Mouse (Mus musculus) hindbrain, embryonic 14.5 days (tissue): ENCODE measurements around the gene Anapc11. TPM values are rescaled to one million over a fixed set of nuclear protein-coding genes. Genes with fewer than 3 reads are reported as not detected.

Experiments used
- ATAC-seq: fragments of 200-750 bp; cut with Nextera tagmentation; 2 replicates; pipeline ENCODE4 v1.8.0; 2017; ENCODE audit warnings: moderate number of reproducible peaks, mild to moderate bottlenecking, moderate TSS enrichment, moderate library complexity; ENCODE audit not compliant: low FRiP score
- DNase-seq: peaks from one replicate; pipeline ENCODE4 v3.0.0-alpha.2; 2015; ENCODE audit warnings: low spot score
- H3K27ac ChIP-seq: fragments of 300-500 bp; sonication (generic); 2 replicates; pipeline ENCODE4 v1.5.1; 2014; ENCODE audit warnings: mild to moderate bottlenecking, moderate library complexity
- H3K27me3 ChIP-seq: fragments of 300-500 bp; sonication (generic); 2 replicates; pipeline ENCODE4 v1.6.1; 2014; ENCODE audit warnings: mild to moderate bottlenecking, low read length, mixed read lengths; ENCODE audit not compliant: control insufficient read depth, insufficient read depth
- H3K36me3 ChIP-seq: fragments of 300-500 bp; sonication (generic); replicated peaks from 2 replicates; pipeline ENCODE4 v1.6.1; 2014; ENCODE audit not compliant: control insufficient read depth, insufficient read depth
- H3K4me1 ChIP-seq: fragments of 300-500 bp; sonication (generic); replicated peaks from 2 replicates; pipeline ENCODE4 v1.6.1; 2014; ENCODE audit warnings: antibody characterized with exemption, low read length, mixed read lengths; ENCODE audit not compliant: control insufficient read depth, insufficient read depth
- H3K4me2 ChIP-seq: fragments of 300-500 bp; sonication (generic); replicated peaks from 2 replicates; pipeline ENCODE4 v1.6.1; 2014; ENCODE audit warnings: mild to moderate bottlenecking, moderate library complexity
- H3K4me3 ChIP-seq: fragments of 300-500 bp; sonication (generic); replicated peaks from 2 replicates; pipeline ENCODE4 v1.5.1; 2014; ENCODE audit warnings: mild to moderate bottlenecking, low read length
- H3K9ac ChIP-seq: fragments of 300-500 bp; sonication (generic); 2 replicates; pipeline ENCODE4 v1.6.1; 2014
- H3K9me3 ChIP-seq: fragments of 300-500 bp; sonication (generic); 2 replicates; pipeline ENCODE4 v1.6.1; 2016; ENCODE audit warnings: low read length; ENCODE audit not compliant: control insufficient read depth
- WGBS: fragments of 180-500 bp; shearing (Covaris S2); extraction: QIAGEN DNeasy Blood & Tissue Kit; methylation state at CpG from one replicate; pipeline ENCODE4 v1.1.7; 2014; 5-methylcytosine and 5-hydroxymethylcytosine counted together
- polyA plus RNA-seq: library from polyadenylated mRNA; unstranded; fragments of >200 nt; fragmentation: Nextera tagmentation; extraction: Ambion mirVana; gene quantifications from 2 replicates; pipeline ENCODE4 v1.2.1, GENCODE M21; 2014

The Anapc11 gene
- polyA plus RNA-seq, 1 experiment from 2014 or later: 229 TPM

DNA sequence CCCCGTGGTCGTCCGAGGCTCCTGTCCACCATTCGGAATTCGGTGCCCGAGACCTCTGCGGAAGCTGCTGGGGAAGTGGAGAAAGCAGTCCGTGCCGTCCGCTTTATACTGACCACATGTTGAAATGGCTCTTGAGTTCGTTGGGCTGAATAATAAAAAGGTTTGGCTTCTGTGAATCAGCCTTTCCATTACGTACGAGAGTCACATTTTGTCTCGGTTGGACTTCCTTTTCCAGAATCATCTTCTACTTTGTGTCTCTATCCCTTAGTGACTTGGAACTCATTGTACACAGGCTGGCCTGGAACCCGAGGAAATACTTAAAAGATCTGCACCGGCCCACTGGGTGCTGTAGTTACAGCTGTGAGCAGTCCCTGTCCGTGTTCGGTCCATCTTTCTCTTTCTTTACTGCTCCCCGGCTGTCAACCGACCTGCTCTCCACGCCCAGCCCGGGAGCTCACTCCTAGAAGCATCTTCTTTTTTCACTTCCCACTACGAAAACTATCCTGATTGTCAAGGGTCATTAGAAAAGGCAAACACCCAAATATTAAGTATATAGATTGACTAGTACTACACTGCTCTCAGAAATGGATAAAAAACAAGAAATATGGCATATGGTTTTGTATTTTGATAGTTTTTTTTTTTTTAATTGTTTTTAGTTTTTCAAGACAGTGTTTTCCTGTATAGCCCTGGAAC lies 24.5 kb upstream of the Anapc11 start:
- H3K9me3 ChIP-seq: no peaks in the 10 kb centered on the region
- peaks cover 22% of the 10 kb centered on the region for H3K4me1 ChIP-seq
- WGBS: under 1% methylated on average over 23 of the region's 23 CpGs
- peak overlapping the region; percentile 83 for H3K9ac ChIP-seq
- H3K4me3 ChIP-seq: peak overlapping the region; percentile 63
- peak overlapping the region; percentile 96 for H3K4me2 ChIP-seq
- no peaks in the 10 kb centered on the region for H3K27me3 ChIP-seq
- ATAC-seq: no peak
- H3K27ac ChIP-seq: peak overlapping the region; percentile 87
- H3K36me3 ChIP-seq: peaks cover 47% of the 10 kb centered on the region
- no peak for DNase-seq

DNA sequence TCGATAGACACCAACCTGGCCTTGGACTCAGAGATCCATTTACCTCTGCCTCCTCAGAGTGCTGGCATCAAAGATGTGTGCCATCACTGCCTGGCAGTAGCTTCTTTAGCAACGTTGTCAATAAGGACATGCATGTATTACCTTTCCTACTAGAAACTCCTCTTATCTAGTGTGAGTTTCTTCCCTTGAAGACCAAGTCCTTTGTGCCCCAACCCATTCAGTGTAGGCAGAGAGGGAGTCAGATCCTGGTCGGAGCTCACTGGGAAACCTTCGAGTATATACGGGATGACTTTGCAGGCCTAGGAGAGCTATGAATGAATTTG lies 24.0 kb upstream of the Anapc11 start:
- H3K4me3 ChIP-seq: peak overlapping the region; percentile 63; the same call in 1 of the 2 replicates
- H3K9ac ChIP-seq: peak overlapping the region; percentile 83
- 40% methylated on average over 5 of the region's 5 CpGs for WGBS
- no peak for ATAC-seq
- H3K27me3 ChIP-seq: no peaks in the 10 kb centered on the region
- peaks cover 48% of the 10 kb centered on the region for H3K36me3 ChIP-seq
- no peaks in the 10 kb centered on the region for H3K9me3 ChIP-seq
- peak overlapping the region; percentile 96 for H3K4me2 ChIP-seq
- H3K27ac ChIP-seq: no peak overlapping the region
- no peak for DNase-seq
- H3K4me1 ChIP-seq: peaks cover 22% of the 10 kb centered on the region

DNA sequence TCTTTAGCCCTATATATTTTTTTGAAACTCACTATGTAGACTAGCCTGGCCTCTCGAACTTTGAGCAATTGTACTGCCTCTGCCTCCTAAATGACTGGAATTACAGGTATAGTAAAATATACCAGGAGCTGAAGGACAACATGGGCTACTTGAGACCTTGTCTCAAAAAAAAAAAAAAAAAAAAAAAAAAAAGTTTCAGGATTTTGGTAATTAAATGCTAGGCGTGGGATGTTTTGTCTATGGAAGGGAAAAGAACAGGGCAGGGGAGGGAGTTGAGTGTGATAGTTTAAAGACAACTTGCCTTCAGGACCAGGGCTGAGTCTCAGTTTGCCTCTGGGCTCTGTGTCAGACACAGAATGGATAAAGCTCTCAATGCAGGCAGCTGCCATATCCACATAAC lies 23.2 kb upstream of the Anapc11 start:
- H3K4me1 ChIP-seq: peaks cover 25% of the 10 kb centered on the region
- peaks cover 47% of the 10 kb centered on the region for H3K36me3 ChIP-seq
- DNase-seq: no peak
- no peak overlapping the region for H3K4me3 ChIP-seq
- ATAC-seq: no peak
- H3K9me3 ChIP-seq: no peaks in the 10 kb centered on the region
- WGBS: 86% methylated on average over 2 of the region's 2 CpGs
- no peaks in the 10 kb centered on the region for H3K27me3 ChIP-seq
- H3K4me2 ChIP-seq: no peak overlapping the region
- no peak overlapping the region for H3K9ac ChIP-seq
- no peak overlapping the region for H3K27ac ChIP-seq

DNA sequence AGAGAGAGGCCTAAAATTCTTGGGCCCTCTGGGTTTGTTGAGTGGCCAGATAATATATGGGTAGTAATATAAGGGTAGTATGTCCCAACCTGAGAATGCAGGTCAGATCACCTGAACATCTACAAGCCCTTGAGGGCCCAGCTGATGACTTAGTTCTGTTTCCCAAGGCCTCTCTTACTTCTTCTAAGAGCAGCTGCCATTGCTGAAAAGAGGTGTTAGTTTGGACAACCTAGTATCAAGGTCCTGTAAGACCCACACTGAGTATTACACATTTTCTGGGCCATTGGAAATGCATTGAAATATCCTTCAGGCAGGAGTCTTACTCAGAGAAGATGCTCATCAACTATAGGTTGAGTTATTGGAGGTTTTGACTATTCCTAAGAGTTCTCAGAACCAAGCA lies 22.3 kb upstream of the Anapc11 start:
- no peak overlapping the region for H3K9ac ChIP-seq
- H3K27me3 ChIP-seq: no peaks in the 10 kb centered on the region
- H3K9me3 ChIP-seq: no peaks in the 10 kb centered on the region
- H3K27ac ChIP-seq: no peak overlapping the region
- DNase-seq (no peak), ATAC-seq (no peak)
- H3K4me1 ChIP-seq: peaks cover 30% of the 10 kb centered on the region
- H3K36me3 ChIP-seq: peaks cover 38% of the 10 kb centered on the region
- no peak overlapping the region for H3K4me2 ChIP-seq
- H3K4me3 ChIP-seq: no peak overlapping the region

DNA sequence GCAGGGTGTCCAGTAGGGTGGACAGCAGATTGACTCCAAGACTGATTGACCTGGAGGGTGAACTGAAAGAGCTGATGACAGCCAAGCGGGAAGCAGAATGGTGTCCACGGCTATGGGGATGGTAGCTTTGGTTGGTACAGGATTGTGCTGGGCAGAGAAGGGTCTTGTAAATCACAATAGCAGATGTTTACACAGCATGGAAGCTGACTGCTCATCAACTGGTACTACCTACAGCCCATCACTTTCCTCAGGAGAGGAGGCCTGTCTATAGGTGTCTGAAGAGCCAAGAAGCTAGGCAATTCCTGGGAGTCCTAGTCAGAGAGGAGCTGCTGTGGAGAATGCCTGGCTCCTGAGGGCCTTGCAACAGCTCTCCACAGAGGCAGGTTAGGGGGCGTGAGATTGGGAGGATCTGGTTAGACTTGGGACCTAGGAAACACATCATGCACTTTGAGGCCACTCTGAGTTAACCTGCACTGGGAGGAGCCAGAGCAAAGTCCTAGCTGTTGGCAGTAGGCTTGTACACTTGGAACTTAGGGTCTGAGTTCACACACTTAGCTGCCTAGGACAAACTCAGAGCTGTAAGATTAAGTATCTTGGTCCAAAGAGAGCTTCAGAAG lies 21.7 kb upstream of the Anapc11 start:
- Histone ChIP-seq H3K27ac (no peak overlapping the region), H3K4me2 (no peak overlapping the region), H3K27me3 (no peaks in the 10 kb centered on the region), H3K9me3 (no peaks in the 10 kb centered on the region), H3K4me3 (no peak overlapping the region), H3K4me1 (peaks cover 24% of the 10 kb centered on the region), H3K9ac (no peak overlapping the region), H3K36me3 (peaks cover 33% of the 10 kb centered on the region)
- no peak for DNase-seq
- ATAC-seq: no peak
- 87% methylated on average over 3 of the region's 3 CpGs for WGBS

DNA sequence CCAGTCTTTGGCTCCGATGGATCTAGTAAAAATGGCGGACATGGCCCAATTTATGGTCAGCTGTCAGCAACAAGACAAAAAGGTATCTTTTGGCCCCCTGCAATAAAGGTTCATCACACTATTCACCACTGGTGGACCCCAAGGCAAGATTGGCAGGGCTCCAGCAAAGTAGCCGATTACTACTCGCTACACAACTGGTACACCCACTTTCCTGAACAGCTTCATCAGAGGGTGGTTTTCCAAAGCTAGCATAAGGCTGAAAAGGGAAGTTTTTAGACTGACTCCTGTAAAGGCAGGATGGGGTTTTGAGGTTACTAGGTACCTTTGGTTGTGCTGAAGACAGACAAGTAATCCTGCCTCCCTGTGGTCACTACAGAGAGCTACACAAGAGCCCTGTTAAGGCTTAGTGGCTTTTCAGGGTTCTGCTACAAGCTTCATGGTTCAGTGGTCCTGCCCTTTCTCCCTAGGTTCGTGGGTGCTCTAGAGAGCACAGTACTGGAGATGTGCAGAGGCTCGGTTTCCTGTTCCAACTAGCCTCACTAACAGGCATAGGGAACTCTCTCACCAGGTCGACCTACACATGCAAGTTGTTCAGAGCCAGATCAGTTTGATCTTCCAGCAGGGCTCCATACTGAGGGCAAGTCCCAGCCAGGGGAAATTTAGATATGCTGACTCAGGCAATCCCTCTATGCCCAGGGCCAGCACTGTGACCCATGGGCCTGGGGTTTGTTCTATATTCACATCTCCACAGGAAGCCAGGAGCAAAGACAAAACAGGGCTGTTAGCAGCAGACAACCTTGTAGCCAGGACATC lies 20.8 kb upstream of the Anapc11 start:
- WGBS: 86% methylated on average over 7 of the region's 7 CpGs
- Histone ChIP-seq H3K9me3 (no peaks in the 10 kb centered on the region), H3K4me1 (peaks cover 26% of the 10 kb centered on the region), H3K27ac (no peak overlapping the region), H3K27me3 (no peaks in the 10 kb centered on the region), H3K9ac (no peak overlapping the region), H3K4me2 (no peak overlapping the region), H3K4me3 (no peak overlapping the region), H3K36me3 (peaks cover 33% of the 10 kb centered on the region)
- DNase-seq (no peak), ATAC-seq (no peak)

DNA sequence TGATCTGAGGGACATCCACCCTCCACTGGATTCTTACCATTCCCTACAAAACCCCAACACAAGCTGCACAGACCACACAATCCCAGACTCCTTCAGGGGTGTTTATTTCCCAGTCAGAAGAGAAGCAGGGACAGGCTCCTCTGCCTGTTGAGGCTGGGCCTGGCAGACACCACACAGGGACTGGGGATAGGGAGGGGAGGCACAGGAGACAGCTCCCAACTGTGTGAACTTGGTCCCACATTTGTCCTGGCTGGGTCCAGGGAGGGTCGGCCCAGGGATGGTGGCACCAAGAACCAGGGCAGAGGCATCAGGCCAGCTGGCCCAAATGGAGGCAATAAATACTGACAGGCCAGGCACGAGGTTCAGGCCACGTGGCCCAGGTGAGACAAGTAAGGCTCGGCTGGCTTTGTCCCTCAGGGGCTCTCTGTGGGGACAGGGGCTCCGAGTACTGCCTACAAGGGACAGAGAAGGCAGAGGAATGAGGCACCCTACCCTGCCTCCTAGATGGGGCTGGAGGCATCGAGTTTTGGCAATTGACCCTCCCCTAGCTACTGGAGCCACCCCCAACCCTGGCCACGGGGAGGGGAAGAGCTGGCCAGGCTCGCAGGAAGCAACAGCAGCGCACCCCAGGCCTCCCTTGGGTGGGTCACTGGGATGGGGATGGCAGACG lies 20.1 kb upstream of the Anapc11 start:
- Histone ChIP-seq H3K4me3 (no peak overlapping the region), H3K4me1 (peaks cover 28% of the 10 kb centered on the region), H3K9me3 (no peaks in the 10 kb centered on the region), H3K27me3 (no peaks in the 10 kb centered on the region), H3K4me2 (no peak overlapping the region), H3K36me3 (peaks cover 33% of the 10 kb centered on the region), H3K27ac (no peak overlapping the region), H3K9ac (no peak overlapping the region)
- 90% methylated on average over 10 of the region's 10 CpGs for WGBS
- ATAC-seq: no peak
- DNase-seq: no peak

DNA sequence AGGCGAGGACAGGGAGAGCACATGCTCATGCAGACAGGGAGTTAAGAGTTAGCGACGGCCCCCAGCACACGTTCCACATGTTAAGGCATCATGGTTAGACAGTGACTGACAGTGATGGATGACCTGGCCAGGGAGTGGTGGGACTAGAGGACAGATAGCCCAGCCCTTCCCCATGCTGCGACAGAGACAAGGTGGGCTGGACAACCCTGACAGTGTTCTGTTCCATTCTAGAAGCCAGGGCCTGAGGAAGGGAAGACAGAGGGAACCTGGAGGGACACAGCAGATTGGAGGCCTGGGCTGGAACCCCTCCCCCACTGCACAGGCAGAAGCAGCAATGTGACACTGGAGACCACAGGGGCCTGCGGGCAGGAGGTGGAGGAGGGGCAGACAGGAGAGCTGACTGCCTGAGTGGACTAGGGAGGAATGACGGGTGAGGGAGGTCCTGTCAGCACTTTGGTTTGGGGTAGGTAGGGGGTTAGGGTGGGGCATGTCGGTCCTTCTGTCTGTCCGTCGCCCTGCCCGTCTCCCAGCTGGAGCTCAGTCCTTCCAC lies 19.5 kb upstream of the Anapc11 start:
- Histone ChIP-seq H3K9ac (0 out of 2 replicates have a peak overlapping the region, but pooled peaks have one; percentile 1), H3K27ac (no peak overlapping the region)

More for the DNA sequence above, 19.5 kb upstream of the Anapc11 start:
- peaks cover 26% of the 10 kb centered on the region for H3K4me1 ChIP-seq
- no peak overlapping the region for H3K4me3 ChIP-seq
- ATAC-seq: no peak
- WGBS: 81% methylated on average over 11 of the region's 11 CpGs
- no peak overlapping the region for H3K4me2 ChIP-seq
- H3K27me3 ChIP-seq: no peaks in the 10 kb centered on the region
- H3K36me3 ChIP-seq: peaks cover 34% of the 10 kb centered on the region
- no peak for DNase-seq
- no peaks in the 10 kb centered on the region for H3K9me3 ChIP-seq
